Comparison of ENCODE assay signal across 19 mouse cellular contexts in the genomic region with DNA sequence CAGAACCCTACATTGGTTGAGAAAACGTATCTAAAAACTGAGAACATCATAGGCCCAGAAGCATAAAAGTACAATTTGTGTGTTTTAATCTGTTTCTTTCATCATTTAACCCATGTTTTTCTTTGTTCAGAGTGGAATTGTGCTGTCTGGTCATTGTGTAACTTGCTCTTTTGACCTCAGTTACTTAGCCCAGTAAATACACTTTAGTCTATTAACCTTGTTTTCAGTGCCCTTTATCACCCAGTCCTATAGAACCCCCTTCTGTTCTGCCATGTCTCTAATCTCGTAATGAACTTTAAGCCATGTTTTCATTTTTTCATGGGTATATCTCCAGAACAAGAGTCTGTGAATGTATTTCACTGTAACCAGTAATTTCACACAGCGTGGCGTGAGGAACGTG.
DNase-seq lines count a peak whose midpoint lies in the region; ATAC-seq and TF ChIP-seq lines count a peak whose summit lies in the region.
"Had no signal": no experiment of that assay in that cellular context is flagged by ENCODE, and none has a peak within 500 bp of the region (broad histone marks: within the 10 kb centered on the region; RNA-seq: fewer than 3 reads in every experiment).

No protein-coding gene starts in this region.

- H3K9me3 ChIP-seq in intestine, embryonic 16.5 days (ENCODE audit: control insufficient read depth, low read length) = no peaks in the 10 kb centered on the region
- no peaks in the 10 kb centered on the region for H3K9me3 ChIP-seq in intestine, embryonic 15.5 days
- H3K9me3 ChIP-seq in kidney, embryonic 16.5 days (ENCODE audit: low read length) = no peaks in the 10 kb centered on the region
- no peaks in the 10 kb centered on the region for H3K9me3 ChIP-seq in intestine, postnatal 0 days (ENCODE audit: control insufficient read depth)
- no peaks in the 10 kb centered on the region for H3K9me3 ChIP-seq in liver, embryonic 15.5 days (replicated peaks)
- H3K9me3 ChIP-seq: embryonic facial prominence, embryonic 12.5 days; forebrain, embryonic 15.5 days; heart, embryonic 15.5 days; hindbrain, embryonic 10.5 days had no signal

- H3K4me1 ChIP-seq in intestine, embryonic 16.5 days (ENCODE audit: control insufficient read depth, insufficient read depth, low read length) = no peaks in the 10 kb centered on the region; the same call in 1 of the 2 replicates
- H3K4me1 ChIP-seq in intestine, embryonic 15.5 days (replicated peaks) = no peaks in the 10 kb centered on the region
- H3K4me1 ChIP-seq in kidney, embryonic 16.5 days (ENCODE audit: insufficient read depth, low read length) = peaks cover 25% of the 10 kb centered on the region
- H3K4me1 ChIP-seq in intestine, postnatal 0 days (replicated peaks; ENCODE audit: control insufficient read depth, insufficient read depth, low read length) = no peaks in the 10 kb centered on the region
- peaks cover 3% of the 10 kb centered on the region; the same call in 1 of the 2 replicates for H3K4me1 ChIP-seq in liver, embryonic 15.5 days (replicated peaks)
- H3K4me1 ChIP-seq: forebrain, embryonic 15.5 days; hindbrain, embryonic 10.5 days had no signal

- 67% methylated on average over 5 of the region's 5 CpGs for WGBS in intestine, embryonic 16.5 days
- 75% methylated on average over 5 of the region's 5 CpGs for WGBS in intestine, embryonic 15.5 days
- 81% methylated on average over 5 of the region's 5 CpGs for WGBS in kidney, embryonic 16.5 days
- WGBS in intestine, postnatal 0 days = 55% methylated on average over 5 of the region's 5 CpGs
- 53% methylated on average over 5 of the region's 5 CpGs for WGBS in liver, embryonic 15.5 days (ENCODE audit: insufficient replicate concordance)

- no peak for TF ChIP-seq CTCF in intestine, postnatal 0 days (IDR thresholded peaks at IDR 0.05; ENCODE audit: low read depth)

- no peak overlapping the region for H3K4me3 ChIP-seq in intestine, embryonic 16.5 days (ENCODE audit: low read length)
- H3K4me3 ChIP-seq in intestine, embryonic 15.5 days (replicated peaks) = no peak overlapping the region
- no peak overlapping the region for H3K4me3 ChIP-seq in kidney, embryonic 16.5 days (ENCODE audit: low read length)
- H3K4me3 ChIP-seq in intestine, postnatal 0 days (ENCODE audit: low read depth, low read length) = no peak overlapping the region
- H3K4me3 ChIP-seq in liver, embryonic 15.5 days (replicated peaks) = no peak overlapping the region
- H3K4me3 ChIP-seq: embryonic facial prominence, embryonic 12.5 days; forebrain, embryonic 15.5 days; heart, adult 2 months; heart, embryonic 15.5 days; hindbrain, embryonic 10.5 days had no signal

- no peak overlapping the region for H3K27ac ChIP-seq in intestine, embryonic 16.5 days (ENCODE audit: low read length)
- H3K27ac ChIP-seq in intestine, embryonic 15.5 days = no peak overlapping the region
- H3K27ac ChIP-seq in kidney, embryonic 16.5 days (ENCODE audit: low read length) = peak overlapping the region; percentile 20; the same call in 1 of the 2 replicates
- no peak overlapping the region for H3K27ac ChIP-seq in intestine, postnatal 0 days (ENCODE audit: low read depth, low read length)
- H3K27ac ChIP-seq in liver, embryonic 15.5 days (replicated peaks) = no peak overlapping the region
- H3K27ac ChIP-seq: embryonic facial prominence, embryonic 12.5 days; forebrain, embryonic 15.5 days; heart, adult 2 months; heart, embryonic 15.5 days; hindbrain, embryonic 10.5 days had no signal

- intact Hi-C loops in left cerebral cortex, postnatal 4 days (cut with DNase I) = no loop called here

- H3K27me3 ChIP-seq in intestine, embryonic 16.5 days (replicated peaks; ENCODE audit: control insufficient read depth, insufficient read depth, low read length) = no peaks in the 10 kb centered on the region
- H3K27me3 ChIP-seq in intestine, embryonic 15.5 days (replicated peaks) = no peaks in the 10 kb centered on the region
- no peaks in the 10 kb centered on the region for H3K27me3 ChIP-seq in kidney, embryonic 16.5 days (ENCODE audit: insufficient read depth, low read length)
- no peaks in the 10 kb centered on the region for H3K27me3 ChIP-seq in intestine, postnatal 0 days (replicated peaks; ENCODE audit: control insufficient read depth, insufficient read depth, low read length)
- no peaks in the 10 kb centered on the region for H3K27me3 ChIP-seq in liver, embryonic 15.5 days
- H3K27me3 ChIP-seq: embryonic facial prominence, embryonic 12.5 days; forebrain, embryonic 15.5 days; heart, embryonic 15.5 days had no signal

- H3K36me3 ChIP-seq in intestine, embryonic 16.5 days (ENCODE audit: control insufficient read depth, insufficient read depth, low read length) = no peaks in the 10 kb centered on the region
- H3K36me3 ChIP-seq in intestine, embryonic 15.5 days = no peaks in the 10 kb centered on the region
- H3K36me3 ChIP-seq in kidney, embryonic 16.5 days (ENCODE audit: insufficient read depth, low read length) = no peaks in the 10 kb centered on the region
- no peaks in the 10 kb centered on the region for H3K36me3 ChIP-seq in intestine, postnatal 0 days (ENCODE audit: control insufficient read depth, insufficient read depth)
- H3K36me3 ChIP-seq in liver, embryonic 15.5 days (replicated peaks) = no peaks in the 10 kb centered on the region
- H3K36me3 ChIP-seq: embryonic facial prominence, embryonic 12.5 days; forebrain, embryonic 15.5 days; heart, embryonic 15.5 days; hindbrain, embryonic 10.5 days had no signal

- DNase-seq in kidney, postnatal 14 days = no peak
- no peak for DNase-seq in left cerebral cortex, postnatal 4 days
- DNase-seq in gastrocnemius, postnatal 25 days = no peak
- DNase-seq: adrenal gland, postnatal 10 days; cerebellum, adult 11 months; cerebellum, adult 8-10 months; cerebellum, postnatal 14 days; heart, adult 2 months; heart, postnatal 14 days had no signal

- no peak overlapping the region for H3K4me2 ChIP-seq in intestine, embryonic 16.5 days (ENCODE audit: low read depth, low read length)
- H3K4me2 ChIP-seq in intestine, embryonic 15.5 days (replicated peaks) = no peak overlapping the region
- no peak overlapping the region for H3K4me2 ChIP-seq in kidney, embryonic 16.5 days (replicated peaks; ENCODE audit: low read depth, low read length)
- no peak overlapping the region for H3K4me2 ChIP-seq in intestine, postnatal 0 days (replicated peaks; ENCODE audit: low read depth)
- H3K4me2 ChIP-seq in liver, embryonic 15.5 days = no peak overlapping the region
- H3K4me2 ChIP-seq: embryonic facial prominence, embryonic 12.5 days; forebrain, embryonic 15.5 days; heart, embryonic 11.5 days; heart, embryonic 15.5 days had no signal

- peak; percentile 33; the same call in 1 of the 2 replicates for ATAC-seq in intestine, embryonic 16.5 days
- ATAC-seq in intestine, embryonic 15.5 days = no peak
- ATAC-seq in kidney, embryonic 16.5 days (ENCODE audit: low FRiP score, low TSS enrichment) = no peak
- peak; percentile 61 for ATAC-seq in intestine, postnatal 0 days
- peak; percentile 57 for ATAC-seq in liver, embryonic 15.5 days (ENCODE audit: insufficient read depth)
- ATAC-seq: forebrain, embryonic 15.5 days had no signal

- no peak overlapping the region for H3K9ac ChIP-seq in intestine, embryonic 16.5 days (ENCODE audit: low read depth, low read length)
- no peak overlapping the region for H3K9ac ChIP-seq in intestine, embryonic 15.5 days
- H3K9ac ChIP-seq in kidney, embryonic 16.5 days (replicated peaks; ENCODE audit: low read length) = no peak overlapping the region
- no peak overlapping the region for H3K9ac ChIP-seq in intestine, postnatal 0 days (ENCODE audit: low read depth, low read length)
- no peak overlapping the region for H3K9ac ChIP-seq in liver, embryonic 15.5 days
- H3K9ac ChIP-seq: embryonic facial prominence, embryonic 12.5 days; forebrain, embryonic 15.5 days; heart, embryonic 15.5 days had no signal

Comparison
In these comparisons a context has a peak if more than half of its experiments do, and no peak if none do; other contexts are left out.
1. ATAC-seq: peak in intestine, embryonic 16.5 days (single experiment), intestine, postnatal 0 days (single experiment) and liver, embryonic 15.5 days (single experiment); none in intestine, embryonic 15.5 days (single experiment) and kidney, embryonic 16.5 days (single experiment).